Mouse (Mus musculus) frontal cortex, postnatal 10 days (tissue): Measurements from ENCODE around the gene Tmem167b.

Experiments used
- DNase-seq, 2 experiments: peaks; one replicate each; pipeline ENCODE4 v3.0.0; 2022; ENCODE audit warnings: low spot score in 2 of 2, mixed read lengths in 1 of 2

Gene Tmem167b

DNA sequence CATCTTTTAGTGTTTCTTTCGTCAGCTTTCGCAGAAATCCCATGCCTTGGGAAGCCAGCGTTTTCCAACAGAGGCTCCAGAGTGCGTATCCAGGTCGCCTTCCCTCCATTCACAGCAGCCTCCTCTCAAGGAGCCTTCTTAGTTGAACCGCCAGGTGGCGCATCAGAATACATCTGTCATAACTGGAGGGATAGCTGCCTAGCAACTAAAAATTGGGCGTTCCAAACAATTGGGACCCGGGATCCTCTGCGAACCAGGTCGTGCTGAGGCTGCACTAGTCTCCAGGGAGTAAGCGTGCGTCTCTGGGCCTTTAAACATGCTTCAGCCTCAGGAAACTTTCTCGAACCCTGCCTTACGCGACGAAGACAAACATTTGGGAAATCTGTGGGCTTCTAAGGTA, 25.0 kb downstream of the Tmem167b start:
- DNase-seq = peak; percentile 79 to 85

DNA sequence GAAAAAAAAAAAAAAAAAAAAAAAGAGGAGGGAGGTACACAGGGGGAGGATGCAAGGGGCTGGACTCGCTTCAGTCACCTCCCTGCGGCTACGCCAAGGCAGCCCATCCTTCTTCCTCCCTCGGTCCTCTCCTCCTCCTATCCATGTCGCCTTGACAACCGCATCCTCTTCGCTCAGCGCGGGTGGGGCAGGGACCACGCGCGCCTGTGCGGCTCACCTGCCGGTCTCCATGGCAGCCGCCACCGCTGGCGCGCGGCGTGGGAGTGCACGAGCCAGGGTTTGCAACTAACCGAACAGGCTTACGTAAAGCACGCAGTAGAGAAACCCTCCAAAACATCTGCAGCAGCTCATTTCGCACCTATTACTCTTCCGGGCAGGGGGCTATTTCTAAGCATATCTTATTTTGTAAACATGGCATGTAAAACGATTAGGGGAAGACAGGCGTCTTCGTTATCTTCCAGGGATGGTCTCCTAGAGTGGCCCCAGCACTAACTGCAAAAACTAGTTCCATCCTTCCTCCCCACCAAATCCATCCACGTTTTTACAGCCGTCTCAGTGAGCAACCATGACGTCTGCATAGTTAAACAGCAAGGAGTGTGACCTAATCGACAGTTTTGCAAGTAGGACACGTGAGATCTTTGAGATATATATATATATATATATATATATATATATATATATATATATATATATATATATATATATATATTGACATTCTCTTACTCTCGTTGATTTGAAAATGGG, 25.6 kb downstream of the Tmem167b start, which contains the start of gene 5330417C22Rik:
TSS of gene 5330417C22Rik (minus strand) at position 20 of the 744 bp plus-strand sequence.
- DNase-seq = peak; percentile 84 to 91

DNA sequence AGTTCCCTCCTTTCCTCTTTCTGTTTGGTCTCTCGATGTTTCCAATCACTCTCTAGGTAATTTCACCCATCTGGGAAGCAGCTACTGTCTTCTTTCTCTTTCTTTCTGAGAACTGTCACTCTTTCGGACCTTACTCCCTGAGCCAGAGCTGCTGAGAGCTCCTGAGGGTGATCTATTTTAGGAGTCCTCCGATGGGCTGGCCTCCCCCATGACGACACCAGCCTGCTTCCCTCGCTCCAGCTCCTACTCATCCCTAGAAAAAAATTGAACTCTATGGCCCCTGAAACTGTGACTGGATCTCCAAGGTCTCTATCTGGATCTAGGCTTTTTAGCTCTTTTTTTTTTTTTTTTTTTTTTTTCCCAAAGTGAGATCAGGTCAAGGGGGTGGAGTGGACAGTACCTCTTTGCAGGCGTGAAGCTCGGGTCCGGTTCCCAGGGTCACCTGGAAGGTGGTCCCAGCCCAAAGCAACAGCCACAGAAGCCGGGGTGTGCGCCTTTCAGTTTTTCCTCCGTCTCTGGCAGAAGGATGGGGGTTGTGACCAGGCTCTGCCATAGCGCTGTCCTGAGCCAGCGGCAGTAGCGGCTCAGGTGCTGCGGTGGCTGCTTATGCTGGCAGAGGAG, 26.3 kb downstream of the Tmem167b start:
- DNase-seq = no peak

DNA sequence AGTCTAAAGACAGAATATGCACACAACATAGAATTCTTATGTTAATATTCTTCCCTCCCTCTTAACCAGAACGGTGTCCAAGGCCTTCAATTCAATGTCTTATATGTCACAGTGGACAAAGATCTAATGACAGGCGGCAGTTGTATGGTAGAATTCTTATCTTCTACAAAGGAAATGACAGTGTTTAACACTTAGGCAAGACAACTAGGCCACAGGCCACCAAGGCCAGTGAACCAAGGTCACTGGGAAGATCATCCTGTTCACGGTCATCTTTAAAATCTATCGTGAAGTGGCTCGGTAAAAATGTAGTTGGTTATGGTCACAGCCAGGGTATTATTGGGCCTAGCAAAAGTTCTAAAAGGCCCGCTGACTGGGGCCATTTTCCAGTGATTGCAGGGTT, 28.3 kb downstream of the Tmem167b start, which contains the start of gene 1700013F07Rik:
TSS of gene 1700013F07Rik (plus strand) at position 200 of the 400 bp plus-strand sequence.
- DNase-seq = no peak

DNA sequence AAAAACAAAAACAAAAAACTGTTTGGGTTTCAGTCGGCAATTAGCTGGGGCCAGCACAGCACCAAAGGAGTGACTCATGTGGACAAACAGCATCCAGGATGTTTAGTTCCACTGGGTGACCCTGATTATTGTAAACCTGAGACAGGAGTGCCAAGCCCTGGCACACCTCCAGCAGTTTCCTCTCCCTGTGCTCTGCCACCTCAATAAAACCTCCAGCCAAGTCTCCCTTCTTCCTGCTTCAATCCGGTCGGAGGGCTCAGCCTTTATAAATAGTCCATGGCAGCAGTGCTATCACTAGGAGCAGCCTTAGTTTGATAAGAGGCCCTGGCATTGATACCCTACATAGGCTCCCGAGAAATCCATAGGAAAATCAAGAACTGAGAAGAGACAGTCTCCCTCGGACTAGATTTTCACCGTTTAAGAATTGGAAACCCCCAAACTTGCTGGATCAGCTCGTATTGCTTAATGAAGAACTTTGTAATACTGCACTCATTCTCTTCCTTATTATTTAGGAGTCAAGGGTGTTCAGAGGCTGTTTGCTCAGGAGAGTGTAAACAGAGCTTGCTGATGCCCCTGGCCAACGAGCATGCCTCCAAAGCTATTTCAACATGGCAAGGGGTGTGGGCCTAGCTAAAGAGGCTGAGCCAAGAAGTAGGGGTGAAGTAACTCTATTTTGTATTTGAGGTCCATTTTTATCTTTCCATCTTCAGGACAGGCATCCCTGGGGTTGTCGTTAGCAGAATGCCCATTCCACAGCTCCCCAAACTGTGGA, 29.0 kb downstream of the Tmem167b start:
- DNase-seq = no peak

DNA sequence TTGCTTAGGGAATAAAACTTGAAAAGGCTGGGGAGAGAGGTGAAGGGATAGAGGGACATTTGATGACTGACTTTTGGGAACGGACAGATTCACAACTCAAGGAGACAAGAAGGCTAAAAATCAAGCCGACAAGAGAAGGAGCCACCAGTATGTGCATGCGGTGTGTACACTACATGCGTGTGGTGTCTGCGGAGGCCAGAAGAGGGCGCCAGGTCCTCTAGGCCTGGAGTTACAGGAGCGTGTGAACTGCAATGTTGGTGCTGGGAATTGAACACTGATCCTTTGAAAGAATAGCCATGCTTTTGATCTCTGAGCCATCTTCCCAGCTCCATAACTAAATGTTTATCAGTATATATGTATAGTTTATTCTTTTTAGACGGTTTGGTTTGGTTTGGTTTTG, 33.8 kb downstream of the Tmem167b start:
- DNase-seq = no peak

DNA sequence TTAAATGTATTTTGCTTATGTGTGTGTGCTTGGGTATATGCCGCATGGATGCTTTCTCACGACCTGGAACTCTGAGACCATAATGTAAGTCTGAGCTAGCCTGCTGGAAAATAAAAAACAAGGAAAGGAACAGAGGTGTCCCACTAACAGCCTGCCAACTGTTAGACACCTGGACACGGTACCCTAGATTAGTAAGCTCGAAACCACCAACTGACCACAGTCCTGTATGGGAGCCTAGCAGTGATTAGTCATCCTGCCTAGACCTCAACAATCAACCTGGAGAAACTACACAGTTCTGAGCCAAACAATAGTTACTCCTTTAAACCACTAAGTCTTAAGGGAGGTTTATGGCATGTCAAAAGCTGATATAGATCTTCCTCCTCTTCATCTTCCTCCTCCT, 38.9 kb downstream of the Tmem167b start:
- DNase-seq = no peak

DNA sequence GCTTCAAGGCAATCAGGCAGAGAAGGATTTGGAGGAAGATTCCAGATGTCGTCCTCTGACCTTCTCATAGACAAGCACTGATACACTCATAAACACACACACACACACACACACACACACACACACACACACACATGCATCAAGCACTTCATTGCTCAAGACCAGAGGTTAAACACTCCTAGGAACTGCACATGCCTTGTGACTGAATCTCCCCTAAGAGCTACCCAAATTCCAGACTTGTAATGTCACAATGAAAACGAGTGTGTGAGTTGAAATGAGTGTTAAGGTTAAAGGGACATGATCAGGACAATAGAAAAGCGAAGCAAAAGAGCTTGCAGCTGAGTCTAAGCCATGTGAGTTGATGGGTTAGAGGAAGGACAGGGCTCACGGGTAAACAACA, 44.0 kb downstream of the Tmem167b start:
- DNase-seq = no peak

DNA sequence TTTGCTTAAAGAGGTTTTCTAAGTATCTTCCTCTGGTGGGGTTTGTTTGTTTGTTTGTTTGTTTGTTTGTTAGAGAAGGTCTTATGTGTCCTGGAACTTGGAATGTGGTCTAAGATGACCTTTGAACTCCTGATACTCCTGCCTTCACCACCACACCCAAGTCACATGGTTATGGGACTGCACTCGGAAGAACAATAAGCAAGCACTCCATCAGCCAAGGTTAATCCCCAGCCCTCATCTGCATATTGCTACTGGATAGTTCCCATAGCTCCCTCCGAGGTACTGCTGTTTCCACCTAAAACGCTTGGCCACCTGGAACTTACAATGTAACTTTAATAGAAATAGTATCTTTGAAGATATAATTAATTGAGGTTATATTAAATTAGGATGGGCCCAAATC, 48.8 kb downstream of the Tmem167b start:
- DNase-seq = no peak

DNA sequence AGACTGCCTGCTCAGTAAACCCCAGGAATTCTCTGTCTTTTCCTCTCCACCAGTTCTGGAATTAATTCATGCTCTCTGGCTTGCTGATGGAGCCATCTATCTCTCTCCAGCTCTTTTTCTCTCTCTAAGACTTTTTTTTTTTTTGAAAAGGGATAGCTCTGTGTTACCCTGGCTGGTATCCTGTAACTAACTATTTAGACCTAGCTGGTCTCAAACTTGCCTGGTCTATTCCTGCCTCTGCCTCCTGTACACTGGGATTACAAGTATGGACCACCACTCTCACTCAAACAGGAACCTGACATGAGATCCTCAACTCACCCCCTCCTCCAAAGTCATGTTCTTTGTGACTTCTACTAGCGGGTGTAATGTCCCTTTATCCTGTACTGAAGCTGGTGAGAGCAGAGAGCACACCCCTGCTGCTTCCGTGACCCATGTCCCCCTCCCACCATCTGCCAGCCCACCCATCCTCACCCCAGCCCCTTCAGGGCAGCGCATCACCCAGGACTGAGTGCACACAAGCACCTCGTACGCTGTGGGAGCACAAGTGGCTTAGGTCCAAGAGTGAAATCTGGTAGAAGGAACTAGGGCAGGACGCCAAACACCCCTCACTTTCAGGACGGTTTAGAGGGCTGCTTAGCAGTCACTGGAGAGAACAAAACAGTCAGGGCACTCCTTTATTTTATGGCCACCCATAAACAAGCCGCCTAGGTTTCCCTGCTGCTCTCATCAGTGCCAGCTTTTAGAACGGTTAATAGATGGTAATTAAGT, 51.4 kb downstream of the Tmem167b start:
- DNase-seq = peak in 1 of 2 experiments; percentile 25

DNA sequence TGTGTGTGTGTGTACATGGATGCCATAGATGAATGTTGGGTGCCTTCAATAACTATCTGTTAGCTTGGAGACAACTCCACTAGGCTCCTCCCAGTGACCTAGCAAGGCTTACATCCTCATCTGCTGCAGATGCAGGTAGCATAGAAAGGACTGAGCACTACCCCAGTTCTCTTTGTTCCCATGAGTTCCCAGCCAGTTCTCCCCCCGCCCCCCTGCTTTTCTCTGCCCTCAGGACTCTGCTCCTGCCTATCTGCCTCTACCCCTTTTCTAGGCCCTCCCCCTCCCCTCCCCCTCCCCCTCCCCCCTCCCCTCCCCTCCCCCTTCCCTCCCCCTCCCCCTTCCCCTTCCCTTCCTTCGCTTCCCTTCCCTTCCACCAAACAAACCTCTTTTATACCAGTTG, 52.1 kb downstream of the Tmem167b start:
- no peak for DNase-seq

DNA sequence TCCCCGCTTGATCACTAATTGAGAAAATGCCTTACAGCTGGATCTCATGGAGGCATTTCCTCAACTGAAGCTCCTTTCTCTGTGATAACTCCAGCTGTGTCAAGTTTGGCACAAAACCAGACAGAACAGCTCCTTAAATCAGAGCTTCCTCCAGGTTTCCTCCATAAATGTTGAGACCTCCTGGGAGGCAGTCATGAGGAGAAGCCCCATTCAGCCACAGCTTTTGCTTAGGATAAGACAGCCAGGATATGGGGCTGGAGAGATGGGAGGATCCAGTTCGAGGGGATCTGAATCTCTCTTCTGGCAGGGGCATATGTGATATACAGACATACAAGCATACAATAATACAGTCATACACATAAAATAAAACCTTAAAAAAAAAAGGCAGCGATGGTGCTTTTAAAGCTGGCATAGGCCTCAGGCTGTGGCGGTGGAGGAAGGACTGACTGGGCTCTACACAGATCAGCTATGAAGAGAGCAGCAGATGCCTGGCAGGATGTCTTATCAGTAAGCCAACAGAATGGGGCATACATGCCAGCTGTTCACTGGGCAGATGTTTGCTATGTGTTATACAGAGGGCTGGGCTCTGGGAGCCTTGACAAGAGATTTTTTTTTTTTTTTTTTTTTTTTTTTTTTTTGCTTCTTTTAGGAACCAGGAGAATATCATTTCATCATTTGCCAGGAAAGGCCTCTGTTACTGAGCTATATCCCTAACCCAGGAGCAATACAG, 53.4 kb downstream of the Tmem167b start:
- DNase-seq = no peak
